Mouse (Mus musculus): ENCODE measurements around the gene Adra2b.

Adra2b gene

GRCm38 (mm10) chr2:127362459-127363281 is at the start of gene Adra2b:
Gene Adra2b, plus strand, starts transcription at chr2:127363208.
- DNase-seq (ENCODE audit: low spot score in 2 of 2) = peak; percentile 70 to 81

DNA sequence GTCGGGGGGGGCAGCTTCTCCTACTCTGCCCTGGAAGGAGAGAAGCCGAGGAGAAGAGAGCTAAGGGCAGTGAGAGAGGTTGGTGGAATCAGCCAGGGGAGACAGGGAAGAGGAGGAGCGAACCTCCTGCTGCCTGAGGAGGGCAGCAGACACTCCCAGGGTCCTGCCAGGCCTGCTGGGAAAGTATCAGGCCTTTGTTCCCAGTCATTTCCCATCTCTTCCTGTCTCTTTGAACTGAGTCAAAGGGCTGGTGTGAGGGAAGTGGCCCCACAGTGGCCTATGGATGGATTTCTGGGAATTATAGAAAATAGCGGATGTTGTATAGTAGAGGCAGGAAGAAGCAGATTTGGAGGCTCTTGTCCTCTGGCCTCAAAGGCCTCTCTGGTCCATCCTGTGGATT is 49.1 kb upstream of the Adra2b start:
- no peak for DNase-seq (ENCODE audit: low spot score in 2 of 2)

DNA sequence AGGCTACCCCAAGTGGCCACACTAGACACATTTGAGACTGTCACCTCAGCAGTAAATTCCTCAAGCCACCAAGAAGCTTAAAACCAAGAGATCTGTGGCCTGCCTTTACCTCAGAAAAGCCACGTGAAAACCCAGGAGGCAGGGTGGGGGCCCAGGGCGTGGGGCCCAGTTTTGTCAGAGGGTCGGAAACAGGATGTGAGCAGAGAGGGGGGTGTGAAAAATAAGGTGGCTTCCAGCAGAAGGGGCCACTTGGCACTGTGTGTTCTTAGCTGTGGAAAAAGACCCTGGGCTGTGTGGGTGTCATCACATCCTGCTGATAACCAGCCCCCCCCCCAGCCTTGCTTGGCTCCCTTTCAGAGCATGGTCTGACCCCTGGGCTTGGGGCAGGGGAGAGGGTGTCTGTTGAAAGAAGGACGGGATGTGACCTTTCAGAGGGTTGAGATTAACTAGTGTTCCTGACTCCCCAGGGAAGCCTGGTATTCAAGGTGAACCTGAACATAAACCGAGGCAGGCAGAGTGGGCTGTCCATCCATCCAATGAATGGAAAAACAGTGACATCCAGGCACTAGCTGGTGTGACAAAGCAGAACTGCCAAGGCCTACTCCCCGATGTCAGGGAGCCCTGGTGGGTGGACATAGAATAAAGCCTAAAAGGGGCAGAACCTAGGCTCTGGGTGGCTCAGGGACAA is 48.4 kb upstream of the Adra2b start:
- DNase-seq (ENCODE audit: low spot score in 2 of 2) = peak in 1 of 2 experiments; percentile 17

GRCm38 (mm10) chr2:127315155-127315470 is 47.9 kb upstream of the Adra2b start:
- no peak for DNase-seq (ENCODE audit: low spot score in 2 of 2)

GRCm38 (mm10) chr2:127316431-127316830 is 46.6 kb upstream of the Adra2b start:
- DNase-seq (ENCODE audit: low spot score in 2 of 2) = no peak

DNA sequence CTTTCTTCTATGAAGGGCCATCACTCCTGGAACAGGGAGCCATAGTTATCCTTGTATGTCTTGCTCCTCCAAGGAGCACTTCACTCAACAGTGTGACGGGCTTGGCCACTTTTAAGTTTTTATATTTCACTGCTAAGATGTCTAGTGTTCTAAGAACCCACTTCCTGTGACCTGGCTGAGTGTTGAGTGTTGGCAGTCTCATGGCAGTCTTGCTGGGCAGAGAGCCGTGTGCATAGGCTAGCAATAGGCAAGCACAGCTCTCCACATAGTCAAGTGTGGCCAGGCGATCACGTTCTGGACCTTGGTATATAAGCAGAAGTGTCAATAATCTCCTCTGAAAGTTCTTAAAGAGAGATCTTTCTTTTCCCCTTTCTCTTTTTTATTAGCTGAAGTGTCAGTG is 44.9 kb upstream of the Adra2b start:
- DNase-seq (ENCODE audit: low spot score in 2 of 2) = no peak

DNA sequence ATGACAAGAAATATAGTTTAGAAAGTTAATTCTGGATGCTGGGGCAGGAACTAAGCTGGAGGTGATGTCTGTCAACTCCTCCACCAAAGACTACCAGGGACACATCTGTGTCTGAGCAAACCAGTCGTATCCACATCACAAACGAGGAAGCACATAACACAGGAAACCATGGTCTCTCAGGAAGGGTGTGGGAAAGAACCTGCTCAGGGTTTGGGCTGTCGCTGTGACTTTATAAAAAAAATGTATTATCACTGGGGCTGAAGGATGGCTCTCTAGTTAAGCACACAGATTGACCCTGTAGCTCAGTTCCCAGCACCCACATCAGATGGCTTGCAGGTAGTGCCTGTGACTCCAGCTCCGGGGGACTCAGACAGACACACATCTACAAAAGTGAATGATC is 43.9 kb upstream of the Adra2b start:
- DNase-seq (ENCODE audit: low spot score in 2 of 2) = no peak

- DNase-seq (ENCODE audit: low spot score in 2 of 2) = no peak
Observed at GRCm38 (mm10) chr2:127322671-127323285, 40.2 kb upstream of the Adra2b start.

- DNase-seq (ENCODE audit: low spot score in 2 of 2) = no peak
Observed at GRCm38 (mm10) chr2:127323667-127324066, 39.3 kb upstream of the Adra2b start.

DNA sequence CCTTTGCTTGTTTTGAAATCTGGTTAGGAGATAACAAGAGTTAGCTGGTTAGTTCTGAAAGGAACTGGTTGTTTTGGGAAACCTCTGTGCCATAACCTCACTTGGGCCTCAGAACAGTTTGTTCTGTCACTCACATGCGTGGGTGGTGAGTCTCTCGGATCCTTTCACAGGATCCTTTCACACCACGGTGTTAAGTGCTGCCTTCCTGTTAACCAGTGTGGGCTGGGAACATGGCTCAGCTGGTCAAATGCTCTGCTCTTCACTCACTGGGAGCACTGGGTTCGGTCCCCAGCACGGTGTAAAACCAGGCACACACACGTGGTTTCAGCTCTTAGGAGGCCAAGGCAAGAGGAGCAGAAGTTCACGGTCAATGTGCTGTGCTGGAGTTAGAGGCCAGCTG is 38.6 kb upstream of the Adra2b start:
- DNase-seq (ENCODE audit: low spot score in 2 of 2) = no peak

DNA sequence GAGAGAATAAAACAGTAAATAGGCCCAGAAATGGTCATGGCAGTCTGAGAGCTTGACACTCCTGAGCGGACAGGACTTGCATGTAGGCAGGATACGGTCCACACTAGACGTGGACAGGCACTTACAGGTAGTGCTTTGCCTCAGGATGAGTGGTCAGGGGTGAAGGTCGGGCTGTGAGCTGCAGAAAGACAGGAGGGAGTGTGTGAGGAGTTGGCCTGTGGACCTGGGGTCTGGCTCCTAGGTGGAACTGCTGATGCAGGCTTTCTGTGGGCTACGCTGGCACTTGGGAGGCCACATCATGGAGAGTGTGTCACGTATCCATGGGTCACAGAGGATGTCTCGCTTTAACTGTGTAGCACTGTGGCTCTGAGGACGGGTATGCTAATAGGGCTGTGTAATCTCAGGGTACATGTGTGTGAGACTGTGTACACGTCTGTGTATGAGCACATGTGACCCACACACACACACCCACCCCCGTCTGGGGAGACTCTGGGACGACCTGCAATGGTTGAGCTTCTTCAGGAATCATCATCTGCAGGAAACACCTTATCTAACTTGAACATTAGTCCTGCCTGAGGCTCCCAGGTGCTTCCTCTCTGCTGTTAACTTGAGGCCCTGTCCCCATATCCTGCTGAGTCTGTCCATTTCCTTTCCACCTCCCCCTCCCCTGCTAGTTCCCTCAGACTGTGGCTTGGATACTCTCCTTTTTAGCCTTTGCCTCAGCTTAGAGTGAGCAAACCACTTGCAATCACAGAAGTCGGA is 34.7 kb upstream of the Adra2b start:
- peak in 1 of 2 experiments; percentile 25 for DNase-seq (ENCODE audit: low spot score in 2 of 2)

DNA sequence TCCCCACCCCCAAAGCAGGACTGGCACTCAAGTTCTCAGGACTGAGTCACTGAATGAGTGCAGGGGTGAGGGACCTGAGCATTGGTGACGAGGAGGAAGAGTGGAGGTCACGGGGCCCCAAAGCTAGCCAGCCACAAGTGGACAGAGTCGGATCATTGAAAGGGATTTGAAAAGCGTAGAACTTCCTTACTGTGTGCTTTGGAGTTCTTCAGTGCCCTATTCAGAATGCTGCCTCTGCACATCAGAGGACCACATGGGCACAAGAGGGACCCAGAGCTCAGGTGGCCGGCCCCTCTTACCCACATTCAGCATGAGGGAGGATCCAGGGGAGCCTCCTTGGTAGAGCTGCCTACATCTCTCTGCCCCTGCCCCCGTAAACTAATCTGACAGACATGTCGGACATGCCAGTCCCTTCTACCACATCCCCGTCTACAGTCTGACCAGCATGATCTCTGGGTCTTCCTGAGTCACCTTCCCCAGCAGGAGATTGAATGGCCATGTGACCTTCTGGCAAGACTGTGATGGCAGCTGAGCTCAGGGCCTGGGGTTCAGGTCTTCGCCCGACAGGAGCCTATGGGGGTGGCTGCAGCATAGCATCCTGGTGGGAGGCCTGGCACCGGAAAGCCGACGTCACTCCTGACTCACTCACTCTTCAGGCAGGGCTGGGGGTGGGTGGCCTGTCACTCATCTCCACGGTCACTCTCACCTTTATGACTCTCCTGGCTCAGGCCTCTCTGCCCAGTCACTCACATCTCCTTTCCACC is 30.0 kb upstream of the Adra2b start:
- DNase-seq (ENCODE audit: low spot score in 2 of 2) = no peak

- no peak for DNase-seq (ENCODE audit: low spot score in 2 of 2)
Observed at GRCm38 (mm10) chr2:127333945-127334603, 28.9 kb upstream of the Adra2b start.

DNA sequence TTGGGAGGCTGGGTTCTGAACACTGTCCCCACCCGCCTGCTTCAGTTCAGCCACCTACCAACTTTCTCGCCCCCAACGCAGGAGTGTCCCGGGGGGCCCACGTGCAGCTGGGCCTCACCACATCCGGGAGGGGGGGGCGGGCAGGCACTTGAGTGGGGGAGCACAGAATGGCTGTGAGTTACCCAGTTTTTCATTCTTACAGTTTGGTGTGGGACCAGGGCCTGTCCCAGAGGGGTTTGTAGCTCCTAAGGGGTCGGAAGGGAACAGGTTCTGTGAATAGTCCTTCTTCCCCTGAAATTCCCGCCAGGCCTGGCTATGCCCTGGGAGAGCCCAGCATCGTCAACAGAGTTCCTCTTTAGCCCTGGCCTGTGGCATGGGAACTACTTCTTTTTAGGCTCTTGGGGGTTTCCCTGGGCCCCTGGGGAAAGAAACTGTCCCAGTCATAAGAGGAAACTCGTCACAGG is 27.9 kb upstream of the Adra2b start:
- peak; percentile 12 to 26 for DNase-seq (ENCODE audit: low spot score in 2 of 2)

- peak; percentile 81 to 89 for DNase-seq (ENCODE audit: low spot score in 2 of 2)
Observed at GRCm38 (mm10) chr2:127335767-127336496, 27.1 kb upstream of the Adra2b start, which contains the start of gene Dusp2. Gene Dusp2, plus strand, starts transcription at chr2:127336159.

DNA sequence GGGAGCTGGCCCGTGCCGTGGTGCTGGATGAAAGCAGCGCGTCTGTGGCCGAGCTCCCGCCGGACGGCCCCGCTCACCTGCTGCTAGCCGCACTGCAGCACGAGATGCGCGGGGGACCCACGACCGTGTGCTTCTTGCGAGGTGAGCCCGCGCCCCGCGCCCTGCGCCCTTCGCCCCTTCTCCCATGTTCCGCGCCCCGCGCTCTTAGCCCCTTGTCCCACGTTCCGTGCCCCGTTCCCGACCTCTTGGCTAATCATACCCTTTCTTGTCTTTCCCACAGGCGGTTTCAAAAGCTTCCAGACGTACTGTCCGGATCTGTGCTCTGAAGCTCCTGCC is 26.5 kb upstream of the Adra2b start:
- no peak for DNase-seq (ENCODE audit: low spot score in 2 of 2)

GRCm38 (mm10) chr2:127336885-127337284 is 26.1 kb upstream of the Adra2b start:
- DNase-seq (ENCODE audit: low spot score in 2 of 2) = no peak

GRCm38 (mm10) chr2:127337531-127337930 is 25.5 kb upstream of the Adra2b start:
- no peak for DNase-seq (ENCODE audit: low spot score in 2 of 2)

DNA sequence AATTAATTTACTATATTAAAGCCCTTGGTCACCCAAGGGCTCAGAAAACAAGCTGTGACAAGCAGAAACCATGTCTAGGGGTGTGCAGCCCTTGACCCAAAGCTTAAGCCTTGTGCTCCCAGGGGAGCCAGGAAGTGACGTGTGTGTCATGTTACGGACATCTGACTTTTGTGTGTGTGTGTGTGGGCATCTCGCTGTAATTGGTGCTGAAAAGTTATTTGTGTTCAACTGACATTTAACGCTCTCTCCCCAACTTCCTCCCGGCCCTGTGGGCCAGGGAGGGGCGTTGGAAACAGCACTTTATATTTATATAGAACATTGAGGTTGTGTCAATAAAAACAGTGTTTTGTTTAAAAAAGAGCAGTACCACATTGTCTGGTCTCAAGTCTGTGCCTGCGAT is 25.0 kb upstream of the Adra2b start:
- DNase-seq (ENCODE audit: low spot score in 2 of 2) = no peak

DNA sequence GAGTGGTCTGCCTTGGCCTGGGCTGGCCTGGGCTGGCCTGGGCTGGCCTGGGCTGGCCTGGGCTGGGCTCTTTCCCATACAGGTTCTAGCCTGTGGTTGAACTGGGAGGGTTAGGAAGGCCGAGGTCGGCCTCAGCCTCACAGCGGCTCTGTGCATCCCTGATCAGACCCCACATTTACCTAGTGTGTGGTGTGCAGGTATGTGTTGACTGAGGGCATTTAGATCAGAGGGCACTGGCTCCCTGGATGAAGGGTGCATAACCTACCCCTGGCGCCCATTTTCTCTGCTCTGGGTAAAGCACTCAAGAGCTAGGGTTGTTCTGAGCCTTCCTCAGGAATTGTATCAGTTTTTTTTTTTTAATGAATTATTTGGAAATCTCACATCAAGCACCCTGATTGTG is 24.6 kb upstream of the Adra2b start, which contains the start of gene Astl:
Astl (plus strand) TSS at position 224 of the 400 bp plus-strand sequence.
- DNase-seq (ENCODE audit: low spot score in 2 of 2) = no peak

Data from heart, adult 9 months (tissue).